Mouse (Mus musculus): ENCODE data around the gene Slc27a2. TPM values are rescaled to one million over a fixed set of nuclear protein-coding genes. Genes with fewer than 3 reads are reported as not detected.

Gene Slc27a2
- 1,834 TPM for polyA plus RNA-seq (2014; fragmentation: Illumina TruSeq; extraction: RNeasy Lipid Tissue Mini Kit (QIAGEN cat#74804); ENCODE audit: low read depth, low replicate concordance)

DNA sequence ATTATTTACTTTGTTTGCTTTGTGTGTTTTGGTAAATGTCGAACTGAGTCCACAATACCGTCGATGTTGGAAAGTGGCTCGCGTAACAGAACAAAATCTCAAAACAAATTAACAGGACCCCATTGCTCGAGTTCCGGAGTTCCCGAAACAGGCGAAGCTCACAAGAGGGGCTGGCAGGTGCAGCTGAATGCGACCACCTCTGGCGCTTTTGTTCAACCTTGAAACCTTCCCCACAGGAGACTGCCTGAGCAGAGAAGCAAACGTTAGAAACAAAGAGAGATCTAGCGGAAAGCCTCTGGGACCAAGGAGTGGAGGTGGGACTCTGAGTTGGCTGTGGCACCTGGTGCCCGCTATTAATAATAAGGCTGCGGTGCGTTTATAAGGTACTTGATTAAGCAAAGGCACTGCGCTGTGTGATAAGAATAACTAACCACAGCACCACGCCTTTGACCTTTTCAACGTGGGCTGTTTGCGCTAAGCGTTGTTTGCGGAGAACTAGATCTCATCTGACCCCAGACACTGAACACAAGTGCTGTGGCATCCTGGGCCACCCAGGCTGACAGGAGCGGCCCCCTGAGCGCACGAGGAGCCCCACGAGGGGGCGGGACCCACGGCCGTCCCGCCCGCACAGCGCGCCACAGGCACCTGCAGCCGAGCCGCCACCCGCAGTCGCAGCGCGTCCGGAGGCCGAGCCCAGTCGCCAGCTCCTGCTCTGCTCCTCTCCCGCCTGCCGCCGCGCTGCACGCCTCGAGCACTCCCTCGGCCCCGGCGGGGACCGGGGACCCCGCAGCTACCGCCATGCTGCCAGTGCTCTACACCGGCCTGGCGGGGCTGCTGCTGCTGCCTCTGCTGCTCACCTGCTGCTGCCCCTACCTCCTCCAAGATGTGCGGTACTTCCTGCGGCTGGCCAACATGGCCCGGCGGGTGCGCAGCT, at the start of gene Slc27a2:
Gene Slc27a2 (plus strand): TSS at position 51 of the 934 bp plus-strand sequence.

DNA sequence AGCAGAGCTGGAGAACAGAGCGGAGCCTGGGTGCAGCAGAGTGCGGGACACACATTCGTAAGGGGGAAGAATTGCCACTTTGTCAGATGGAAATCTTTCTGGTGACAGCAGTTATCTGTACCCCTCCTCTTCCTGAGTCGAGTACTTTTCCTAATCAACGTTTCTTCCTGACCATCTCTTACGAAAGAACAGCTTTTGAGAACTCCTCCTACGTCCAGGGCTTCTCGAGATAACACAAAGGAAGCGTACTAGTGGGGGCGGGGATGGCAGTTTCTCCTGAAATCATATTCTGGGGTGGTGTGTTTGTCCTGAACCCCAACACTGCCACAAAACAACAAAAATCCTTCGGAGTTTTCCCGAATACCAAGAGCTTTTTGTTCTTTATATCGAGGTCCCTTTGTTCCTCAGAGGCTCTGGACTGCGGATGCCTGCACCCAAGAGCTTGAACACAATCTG, 67.1 kb downstream of the Slc27a2 start, which contains the start of gene Hdc:
Gene Hdc (minus strand): TSS at position 51 of the 456 bp plus-strand sequence.

Other genes with a start within 250 kb of the Slc27a2 start
- gene Atp8b4, start 51.7 kb upstream of the Slc27a2 start, polyA plus RNA-seq (2014; fragmentation: Illumina TruSeq; extraction: RNeasy Lipid Tissue Mini Kit (QIAGEN cat#74804); ENCODE audit: low read depth, low replicate concordance), result 1.2 TPM
- 7.7 TPM for gene Hdc, start 66.9 kb downstream of the Slc27a2 start, polyA plus RNA-seq (2014; fragmentation: Illumina TruSeq; extraction: RNeasy Lipid Tissue Mini Kit (QIAGEN cat#74804); ENCODE audit: low read depth, low replicate concordance)
- 38.2 TPM for gene Gabpb1, start 123.9 kb downstream of the Slc27a2 start, polyA plus RNA-seq (2014; fragmentation: Illumina TruSeq; extraction: RNeasy Lipid Tissue Mini Kit (QIAGEN cat#74804); ENCODE audit: low read depth, low replicate concordance)
- gene Usp8, start 154.9 kb downstream of the Slc27a2 start, polyA plus RNA-seq (2014; fragmentation: Illumina TruSeq; extraction: RNeasy Lipid Tissue Mini Kit (QIAGEN cat#74804); ENCODE audit: low read depth, low replicate concordance), result 117 TPM
- gene Usp50, start 231.1 kb downstream of the Slc27a2 start, polyA plus RNA-seq (2014; fragmentation: Illumina TruSeq; extraction: RNeasy Lipid Tissue Mini Kit (QIAGEN cat#74804); ENCODE audit: low read depth, low replicate concordance), result 0.20 TPM

All from kidney, adult 10 weeks (tissue).